Mouse (Mus musculus) liver, postnatal 0 days (tissue): ENCODE results near the gene Ly6g6f.

Source experiments
- CTCF ChIP-seq: sonication (generic); IDR thresholded peaks from 2 replicates; pipeline ENCODE4 v1.5.1; 2016; ENCODE audit warnings: antibody characterized with exemption, low read depth
- EP300 ChIP-seq: IDR thresholded peaks from 2 replicates; pipeline ENCODE4 v1.6.1; 2016; ENCODE audit warnings: antibody characterized with exemption, low read depth, mild to moderate bottlenecking

GRCm38 (mm10) chr17:35058316-35058715, 27.1 kb downstream of the Ly6g6f start:
- TF ChIP-seq CTCF = no peak
- no peak for TF ChIP-seq EP300
